Mouse (Mus musculus): ENCODE measurements at regions not wholly inside any gene's neighbourhood (a gene's known extent, or its start where the extent isn't known, plus 50 kb on each side); places are given as distances from the start of the nearest gene placed in this dataset.

- TF ChIP-seq CTCF (IDR thresholded peaks at IDR 0.05 in 2 of 3, conservative IDR thresholded peaks at IDR 0.05 in 1 of 3; ENCODE audit: control insufficient read depth in 1 of 3, insufficient read depth in 1 of 3, low read depth in 2 of 3, low read length in 3 of 3, poor library complexity in 1 of 3, severe bottlenecking in 1 of 3) = no peak
- no peak for TF ChIP-seq USF2 (IDR thresholded peaks at IDR 0.05; ENCODE audit: borderline replicate concordance in 1 of 2, insufficient read depth in 1 of 2, low read depth in 1 of 2, low read length in 2 of 2)
- TF ChIP-seq ZNF384 (IDR thresholded peaks at IDR 0.05; ENCODE audit: low read depth, low read length) = no peak
- no peak for TF ChIP-seq TCF12 (IDR thresholded peaks at IDR 0.05; ENCODE audit: low read depth, low read length)
These were observed 396.6 kb downstream of the AW209491 start for GRCm38 (mm10) chr13:15026601-15027000.
